Mouse (Mus musculus): ENCODE measurements around the gene Zfp36l1. TPM values are rescaled to one million over a fixed set of nuclear protein-coding genes. Genes with fewer than 3 reads are reported as not detected.
"Not testable (repeated sequence)": the region's sequence is repeated elsewhere in the genome, so short reads cannot be mapped to it uniquely, and the experiment has no call there.

The Zfp36l1 gene
- total RNA-seq, 2 experiments from 2014 or later = 9.2 to 52.0 TPM

- ATAC-seq (replicated peaks; ENCODE audit: low FRiP score, poor library complexity, severe bottlenecking) = peak; percentile 11
These were observed 647 bp downstream of the Zfp36l1 start for GRCm38 (mm10) chr12:80112071-80112660.

DNA sequence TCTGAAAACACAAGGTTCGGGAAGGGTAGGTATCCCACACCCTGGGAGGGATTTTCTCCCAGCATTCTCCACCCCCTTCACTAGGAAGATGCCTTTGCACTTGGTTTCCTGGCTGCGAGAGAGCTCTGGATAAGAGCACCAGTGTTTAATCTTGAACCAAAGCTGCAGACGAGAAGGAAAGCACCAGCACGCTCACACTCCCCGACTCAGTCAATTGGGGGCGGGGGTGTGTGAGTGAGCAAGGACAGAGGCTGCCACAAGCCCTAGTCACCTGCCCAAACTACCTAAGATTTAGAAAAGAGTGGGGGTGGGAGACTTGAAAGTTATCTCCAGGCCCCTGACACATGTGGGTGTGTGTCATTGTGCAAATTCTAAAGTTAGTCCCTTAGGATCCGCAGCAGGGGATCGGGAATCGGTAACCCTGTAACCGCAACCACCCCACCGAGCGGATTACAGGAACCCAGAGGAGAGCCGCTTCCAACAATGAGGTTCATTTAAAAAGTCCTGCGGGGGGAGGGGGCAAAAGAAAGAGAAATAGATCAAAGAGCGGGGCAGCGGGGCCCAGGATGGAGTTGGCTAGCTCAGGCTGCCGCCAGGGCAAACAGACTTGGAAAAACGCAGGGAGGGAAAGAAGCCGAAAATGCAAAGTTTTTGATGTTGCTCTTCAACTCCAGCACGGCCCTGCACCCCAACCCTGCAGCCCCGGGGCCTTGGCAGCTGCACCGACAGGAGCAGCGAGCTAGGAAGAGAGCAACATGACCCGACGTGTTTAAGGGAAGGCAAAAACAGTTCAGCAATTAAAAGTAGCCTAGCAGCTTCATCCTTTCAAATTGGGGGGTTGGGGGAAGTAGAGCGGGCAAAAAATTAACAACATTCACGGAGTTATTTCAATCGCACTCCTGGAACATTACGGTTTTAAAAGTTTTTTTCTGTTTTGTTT is 1.4 kb downstream of the Zfp36l1 start:
- ATAC-seq (replicated peaks; ENCODE audit: low FRiP score, poor library complexity, severe bottlenecking) = peak; percentile 16; the same call in 1 of the 2 replicates

- ATAC-seq (replicated peaks; ENCODE audit: low FRiP score, poor library complexity, severe bottlenecking) = no peak
These were observed 2.3 kb downstream of the Zfp36l1 start for GRCm38 (mm10) chr12:80110546-80110870.

- ATAC-seq (replicated peaks; ENCODE audit: low FRiP score, poor library complexity, severe bottlenecking) = no peak
These were observed 2.9 kb downstream of the Zfp36l1 start for GRCm38 (mm10) chr12:80109753-80110545.

GRCm38 (mm10) chr12:80108896-80109668 is 3.7 kb downstream of the Zfp36l1 start:
- ATAC-seq (replicated peaks; ENCODE audit: low FRiP score, poor library complexity, severe bottlenecking) = not testable (repeated sequence)

DNA sequence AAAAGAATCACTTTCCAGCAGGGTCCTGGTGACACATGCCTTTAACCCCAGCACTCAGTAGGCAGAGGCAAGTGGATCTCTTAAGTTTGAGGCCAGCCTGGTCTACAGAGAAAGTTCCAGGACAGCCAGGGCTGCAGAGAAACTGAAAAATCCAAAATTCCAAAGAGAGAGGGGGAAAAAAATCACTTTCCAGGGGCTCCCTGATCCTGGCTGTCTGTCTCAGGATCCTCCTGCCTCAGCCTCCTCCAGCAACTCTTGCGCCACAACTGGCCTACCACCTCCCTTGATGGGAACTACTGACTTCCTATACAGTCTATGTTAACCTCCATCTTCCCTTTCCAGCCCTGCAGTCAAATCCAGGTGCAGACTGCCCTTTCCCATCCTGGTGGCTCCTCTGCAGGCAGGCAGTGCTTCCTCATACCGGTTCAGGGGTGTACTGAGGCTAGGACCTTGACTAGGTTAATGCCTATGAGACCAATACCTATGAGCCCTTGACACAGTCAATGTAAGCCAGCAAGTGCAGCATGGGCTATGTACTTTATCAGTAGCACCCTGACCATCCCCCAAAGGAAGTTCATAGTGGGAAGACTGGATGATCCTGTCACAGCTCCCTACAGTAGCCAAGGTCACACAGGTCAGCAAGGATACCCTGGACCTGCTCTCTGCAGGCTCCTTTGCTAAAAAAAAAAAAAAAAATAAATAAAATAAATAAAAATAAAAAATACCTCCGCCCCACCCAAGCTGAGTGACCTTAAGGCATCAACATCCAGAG is 5.7 kb downstream of the Zfp36l1 start:
- no peak for ATAC-seq (replicated peaks; ENCODE audit: low FRiP score, poor library complexity, severe bottlenecking)

GRCm38 (mm10) chr12:80106138-80106895 is 6.5 kb downstream of the Zfp36l1 start:
- ATAC-seq (replicated peaks; ENCODE audit: low FRiP score, poor library complexity, severe bottlenecking) = no peak

- ATAC-seq (replicated peaks; ENCODE audit: low FRiP score, poor library complexity, severe bottlenecking) = no peak
These were observed 9.3 kb downstream of the Zfp36l1 start for GRCm38 (mm10) chr12:80103521-80103973.

DNA sequence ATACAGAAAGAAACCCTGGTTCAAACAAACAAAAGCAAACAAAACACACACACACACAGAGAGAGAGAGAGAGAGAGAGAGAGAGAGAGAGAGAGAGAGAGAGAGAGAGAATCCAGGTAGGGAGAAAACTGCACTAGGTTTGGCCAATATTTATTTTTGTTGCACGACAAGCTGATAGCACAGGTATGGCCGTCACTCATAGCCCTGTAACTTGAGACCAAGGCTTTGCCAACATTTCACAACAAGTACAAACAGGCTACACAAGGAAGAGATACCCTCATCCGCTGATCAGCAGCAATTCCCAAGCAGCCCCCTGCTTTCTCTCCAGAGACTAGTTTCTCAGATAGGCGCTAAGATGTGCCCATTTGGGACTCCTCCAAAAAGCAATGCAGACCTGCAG is 9.7 kb downstream of the Zfp36l1 start:
- no peak for ATAC-seq (replicated peaks; ENCODE audit: low FRiP score, poor library complexity, severe bottlenecking)

DNA sequence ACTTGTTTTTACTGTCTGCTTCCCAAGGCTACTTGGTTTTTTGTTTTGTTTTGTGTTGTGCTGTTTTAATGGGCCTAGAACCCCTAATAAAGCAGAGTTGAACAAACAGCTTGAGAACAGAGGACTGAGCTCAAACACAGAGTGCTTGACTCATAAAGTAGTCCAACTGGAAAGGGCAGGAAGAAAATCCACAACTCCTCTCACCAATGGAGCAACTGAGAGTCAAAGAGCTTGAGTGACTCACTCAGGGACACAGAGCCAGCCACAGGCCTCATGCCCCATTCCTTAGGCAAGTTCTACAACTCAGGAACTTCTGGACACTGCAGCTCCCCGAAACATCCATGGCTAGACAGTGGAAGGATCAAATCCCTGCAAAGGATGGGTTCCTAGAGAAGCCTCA is 14.0 kb downstream of the Zfp36l1 start:
- ATAC-seq (replicated peaks; ENCODE audit: low FRiP score, poor library complexity, severe bottlenecking) = no peak

DNA sequence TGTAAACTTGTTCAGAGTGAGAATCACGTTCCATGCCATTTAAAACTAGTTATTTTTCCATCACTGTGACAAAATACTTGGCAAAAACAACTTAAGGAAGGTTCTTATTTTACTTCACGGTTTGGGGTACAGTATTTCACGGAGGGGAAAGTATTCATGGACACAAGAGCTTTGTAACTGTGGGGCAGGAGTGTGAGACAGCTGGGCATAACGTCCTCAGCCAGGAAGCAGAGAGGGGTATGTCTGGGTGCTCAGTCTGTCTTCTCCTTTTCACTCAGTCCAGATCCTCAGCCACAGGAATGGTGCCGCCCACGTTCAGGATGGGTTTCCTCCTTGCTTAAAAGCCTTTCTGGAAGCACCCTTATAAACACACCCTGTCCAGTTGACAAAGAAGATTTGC is 16.1 kb downstream of the Zfp36l1 start:
- ATAC-seq (replicated peaks; ENCODE audit: low FRiP score, poor library complexity, severe bottlenecking) = no peak

GRCm38 (mm10) chr12:80092787-80093186 is 20.0 kb downstream of the Zfp36l1 start:
- no peak for ATAC-seq (replicated peaks; ENCODE audit: low FRiP score, poor library complexity, severe bottlenecking)

DNA sequence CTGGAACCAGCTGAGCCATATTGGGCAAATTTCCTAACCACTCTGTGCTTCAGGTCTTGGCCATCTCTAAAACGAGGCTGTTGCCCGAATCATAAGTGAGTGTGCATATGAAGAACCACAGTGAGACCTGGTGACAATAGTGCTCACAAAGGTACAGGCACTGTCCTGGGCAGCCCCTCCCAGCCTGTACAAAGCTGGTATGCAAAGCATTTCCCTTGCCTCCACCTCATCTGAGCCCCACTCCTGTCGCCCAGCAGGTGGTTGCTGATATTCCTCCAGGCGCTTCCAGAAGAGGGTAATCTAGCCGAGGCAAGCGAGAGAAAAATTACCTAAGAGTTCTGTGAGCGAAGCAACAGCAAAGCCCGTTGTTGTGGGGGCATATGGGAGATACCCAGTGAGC is 21.7 kb downstream of the Zfp36l1 start:
- no peak for ATAC-seq (replicated peaks; ENCODE audit: low FRiP score, poor library complexity, severe bottlenecking)

GRCm38 (mm10) chr12:80090529-80090928 is 22.3 kb downstream of the Zfp36l1 start:
- ATAC-seq (replicated peaks; ENCODE audit: low FRiP score, poor library complexity, severe bottlenecking) = no peak

DNA sequence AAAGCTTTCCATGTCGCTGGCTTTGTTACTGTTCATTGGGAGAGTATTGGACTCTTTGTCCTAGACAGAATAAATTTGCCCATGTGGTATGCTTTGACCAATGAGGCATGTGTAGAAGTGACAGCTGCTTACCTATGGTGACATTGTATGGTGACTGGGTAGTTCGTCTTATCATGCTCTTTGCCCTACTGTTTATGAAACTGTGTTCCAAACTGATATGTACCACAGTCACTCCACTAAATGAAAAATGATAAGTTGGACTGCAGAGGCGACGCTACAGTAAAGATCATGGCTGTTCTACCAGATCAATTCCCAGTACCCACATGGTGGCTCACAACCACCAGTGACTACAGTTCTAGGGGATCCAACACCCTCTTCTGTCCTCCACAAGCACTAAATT is 24.7 kb downstream of the Zfp36l1 start:
- ATAC-seq (replicated peaks; ENCODE audit: low FRiP score, poor library complexity, severe bottlenecking) = peak; percentile 72

DNA sequence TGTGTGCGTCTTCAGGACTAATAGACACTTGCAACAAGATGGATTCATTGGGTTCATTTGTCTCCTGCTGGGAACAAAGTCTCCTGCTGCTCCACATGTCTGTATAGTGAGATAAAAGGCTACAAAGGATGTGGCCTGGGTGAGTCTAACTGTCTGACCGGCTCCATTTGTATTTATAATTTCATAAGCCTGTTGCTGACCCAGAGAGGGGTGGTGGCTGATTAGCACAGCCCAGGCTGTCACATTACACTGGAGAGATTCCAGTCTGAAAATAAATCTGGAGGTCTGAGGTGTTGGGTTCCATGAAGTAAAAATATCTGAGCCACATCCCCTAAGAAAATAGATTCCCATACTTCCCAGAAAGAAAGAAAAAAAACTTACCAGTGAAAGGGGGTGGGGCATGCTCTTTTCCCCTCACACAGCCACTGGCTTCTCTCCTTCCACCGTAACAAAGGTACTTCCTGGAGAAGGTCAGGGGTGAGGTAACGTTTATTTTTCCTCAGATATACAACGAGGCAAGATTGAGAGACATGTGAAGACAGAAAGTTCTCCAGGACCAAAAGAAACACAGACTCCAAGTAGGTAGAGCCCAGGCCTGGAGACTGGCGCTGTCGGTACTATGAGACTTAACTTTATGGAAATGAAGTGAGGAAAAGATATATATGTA is 28.2 kb downstream of the Zfp36l1 start:
- no peak for ATAC-seq (replicated peaks; ENCODE audit: low FRiP score, poor library complexity, severe bottlenecking)

DNA sequence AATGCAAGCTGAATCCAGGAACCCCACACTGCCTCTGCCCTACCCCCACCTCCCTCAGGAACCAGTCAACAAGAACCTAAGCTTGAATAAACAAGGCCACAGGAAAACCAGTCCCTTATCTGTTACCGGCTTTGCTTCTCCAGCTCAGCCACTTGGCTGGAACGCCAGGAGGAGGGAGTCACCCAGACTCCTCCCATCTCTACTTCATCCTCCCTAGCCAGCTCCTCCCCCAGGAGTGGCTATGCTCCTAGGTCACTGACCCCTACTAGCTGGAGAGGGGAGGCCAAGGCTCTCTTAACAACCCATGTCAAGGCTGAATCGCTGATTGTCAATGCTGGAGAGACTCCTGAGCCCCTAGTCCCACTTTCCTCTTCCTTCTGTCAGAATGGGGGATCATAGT is 28.9 kb downstream of the Zfp36l1 start:
- ATAC-seq (replicated peaks; ENCODE audit: low FRiP score, poor library complexity, severe bottlenecking) = peak; percentile 88

Measured in erythroid progenitor cell, adult 5-6 weeks (primary cell).